Mouse (Mus musculus): ENCODE measurements at regions not wholly inside any gene's neighbourhood (a gene's known extent, or its start where the extent isn't known, plus 50 kb on each side); places are given as distances from the start of the nearest gene placed in this dataset.
"Not testable (repeated sequence)": the region's sequence is repeated elsewhere in the genome, so short reads cannot be mapped to it uniquely, and the experiment has no call there.

DNA sequence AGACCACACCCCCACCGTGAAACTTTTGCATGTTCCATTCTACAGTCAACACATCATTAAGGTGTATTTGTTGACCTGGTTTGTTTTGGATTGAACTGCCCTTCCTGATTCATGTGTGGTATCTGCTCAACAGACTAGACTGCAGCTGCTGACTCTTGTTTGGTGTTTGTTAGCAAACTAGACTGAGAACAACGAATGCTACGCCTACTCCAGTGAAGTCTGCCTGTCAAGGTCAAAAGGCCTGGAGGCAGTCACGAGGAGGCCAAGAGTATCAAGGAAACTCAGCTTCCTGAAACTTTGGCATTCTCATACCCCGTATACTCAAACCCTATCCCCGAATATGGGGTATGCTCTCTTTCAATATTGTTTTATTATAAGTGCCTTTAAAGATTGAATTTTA, 194.2 kb upstream of the Spin1 start:
- not testable (repeated sequence) for DNase-seq (ENCODE audit: low spot score)

DNA sequence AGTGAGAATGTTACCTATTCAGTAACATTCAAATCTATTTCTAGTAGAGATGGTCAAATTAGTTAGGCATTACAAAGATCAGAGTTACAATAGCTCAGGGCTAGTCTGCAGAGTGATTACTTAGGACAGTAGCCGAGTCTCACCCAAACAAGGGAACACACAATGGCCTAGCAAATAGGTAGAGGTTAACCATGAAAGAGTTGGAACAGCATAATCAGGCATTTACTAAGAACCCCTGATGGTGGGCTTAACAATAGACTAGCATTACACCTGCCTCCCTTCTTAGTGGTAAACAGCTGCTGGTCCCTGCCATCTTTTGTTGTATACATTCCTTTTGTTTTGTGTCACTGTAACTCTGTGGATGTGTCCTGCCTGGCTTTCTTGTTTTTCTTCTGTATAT, 193.8 kb upstream of the Spin1 start:
- no peak for DNase-seq (ENCODE audit: low spot score)

DNA sequence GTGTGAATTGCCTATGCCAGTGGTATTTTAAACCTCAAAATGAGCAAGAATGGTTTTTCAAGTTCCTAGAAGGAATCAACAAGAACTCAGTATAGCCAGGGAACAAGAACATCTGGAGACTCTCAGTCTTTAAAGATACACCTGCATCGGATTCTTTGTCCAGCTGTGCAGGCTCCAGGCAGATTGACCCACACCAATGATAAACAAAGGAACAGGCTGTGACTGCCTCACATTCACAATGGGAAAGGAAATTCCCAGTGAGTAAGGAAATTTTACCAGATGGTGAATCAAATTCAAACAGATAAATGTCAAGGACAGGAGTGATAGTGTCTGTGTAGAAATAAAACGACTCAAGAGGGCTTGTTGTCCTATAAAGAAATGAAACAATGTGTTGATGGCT, 187.9 kb upstream of the Spin1 start:
- not testable (repeated sequence) for DNase-seq (ENCODE audit: low spot score)

DNA sequence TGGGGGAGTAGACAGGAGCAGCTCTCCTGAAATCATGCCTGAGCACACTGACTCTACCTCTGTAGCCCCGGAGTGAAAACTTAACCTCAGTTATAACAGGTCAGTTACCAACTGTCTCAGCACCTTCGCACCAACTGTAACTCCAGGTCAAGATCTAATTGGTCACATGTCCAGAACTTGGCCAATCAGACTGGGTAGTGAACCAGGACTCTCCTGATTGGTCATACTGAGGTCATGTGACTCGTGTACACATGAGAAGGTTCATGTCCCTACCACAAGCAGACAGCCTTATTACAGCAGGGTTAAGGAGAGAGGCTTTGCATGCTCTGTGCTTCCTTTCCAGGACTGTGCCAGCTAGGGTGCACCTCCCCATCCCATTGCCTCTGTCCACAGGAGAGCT, 166.7 kb upstream of the Spin1 start:
- not testable (repeated sequence) for DNase-seq (ENCODE audit: low spot score)

DNA sequence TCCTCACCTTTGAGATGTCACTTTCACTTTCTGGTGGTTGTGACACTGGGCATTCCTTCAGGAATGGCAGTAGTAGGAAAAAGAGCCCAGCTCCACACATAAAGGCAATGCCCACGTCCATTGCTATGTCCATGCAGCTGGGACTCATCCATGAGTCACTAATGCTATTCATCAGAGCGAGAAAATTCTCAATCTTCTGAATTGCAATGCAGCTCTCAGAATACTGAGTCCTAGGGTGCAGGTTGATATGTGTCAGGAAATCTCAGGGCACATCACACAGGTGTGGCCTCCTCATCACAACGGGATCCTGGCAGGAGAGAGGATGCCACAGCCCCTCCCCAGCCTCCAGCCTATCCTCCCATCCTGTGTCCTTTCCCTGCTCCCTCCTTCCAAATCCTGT, 158.1 kb upstream of the Spin1 start:
- DNase-seq (ENCODE audit: low spot score), result no peak

DNA sequence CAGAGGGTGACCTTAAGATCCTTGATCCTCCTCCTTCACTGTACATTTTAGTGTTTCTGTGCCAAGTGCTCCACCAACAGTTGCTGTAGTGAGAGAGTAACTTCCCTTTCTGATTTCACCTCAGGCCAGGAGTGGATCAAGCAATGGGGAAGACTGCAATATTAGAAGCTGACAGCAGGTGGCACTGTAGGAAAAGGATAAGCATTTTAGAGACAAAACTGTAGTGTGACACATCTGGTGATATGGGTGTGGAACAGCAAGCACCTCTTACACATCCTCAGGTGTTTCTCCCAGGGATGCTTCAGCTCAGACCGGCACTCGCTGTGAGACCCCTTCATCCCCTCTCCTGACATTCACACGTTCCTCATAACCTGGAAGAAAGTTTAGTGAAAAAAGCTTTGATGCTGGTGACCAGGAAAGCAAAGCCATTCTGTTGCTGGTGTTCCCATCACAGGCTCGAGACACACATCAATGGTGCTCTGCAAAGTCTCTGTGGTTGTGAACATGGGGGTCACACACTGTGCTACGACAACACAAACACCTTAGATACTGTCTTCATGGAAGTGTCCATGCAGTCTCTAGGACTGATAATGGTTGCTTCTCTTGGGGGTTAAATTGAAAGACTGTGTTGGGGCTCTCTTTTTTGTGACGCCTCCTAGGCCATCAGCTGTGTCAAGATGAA, 151.0 kb upstream of the Spin1 start:
- peak; percentile 92 for DNase-seq (ENCODE audit: low spot score)

DNA sequence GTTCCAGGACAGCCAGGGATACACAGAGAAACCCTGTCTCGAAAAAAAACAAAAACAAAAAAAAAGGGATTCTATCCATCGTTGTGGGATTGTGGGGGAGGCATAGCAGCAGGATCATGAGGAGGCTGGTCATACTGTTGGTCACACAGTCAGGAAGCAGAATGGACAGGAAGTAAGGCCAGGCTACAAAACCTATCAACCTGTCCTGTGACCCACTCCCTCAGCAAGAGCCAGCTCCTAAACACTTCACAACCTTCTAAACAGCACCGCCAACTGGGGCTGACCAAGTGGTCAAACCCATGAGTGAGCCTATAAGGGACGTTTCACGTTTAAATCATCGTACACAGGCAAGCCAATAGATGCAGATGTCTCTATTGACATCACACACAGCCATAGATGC, 146.0 kb upstream of the Spin1 start:
- DNase-seq (ENCODE audit: low spot score), result no peak

DNA sequence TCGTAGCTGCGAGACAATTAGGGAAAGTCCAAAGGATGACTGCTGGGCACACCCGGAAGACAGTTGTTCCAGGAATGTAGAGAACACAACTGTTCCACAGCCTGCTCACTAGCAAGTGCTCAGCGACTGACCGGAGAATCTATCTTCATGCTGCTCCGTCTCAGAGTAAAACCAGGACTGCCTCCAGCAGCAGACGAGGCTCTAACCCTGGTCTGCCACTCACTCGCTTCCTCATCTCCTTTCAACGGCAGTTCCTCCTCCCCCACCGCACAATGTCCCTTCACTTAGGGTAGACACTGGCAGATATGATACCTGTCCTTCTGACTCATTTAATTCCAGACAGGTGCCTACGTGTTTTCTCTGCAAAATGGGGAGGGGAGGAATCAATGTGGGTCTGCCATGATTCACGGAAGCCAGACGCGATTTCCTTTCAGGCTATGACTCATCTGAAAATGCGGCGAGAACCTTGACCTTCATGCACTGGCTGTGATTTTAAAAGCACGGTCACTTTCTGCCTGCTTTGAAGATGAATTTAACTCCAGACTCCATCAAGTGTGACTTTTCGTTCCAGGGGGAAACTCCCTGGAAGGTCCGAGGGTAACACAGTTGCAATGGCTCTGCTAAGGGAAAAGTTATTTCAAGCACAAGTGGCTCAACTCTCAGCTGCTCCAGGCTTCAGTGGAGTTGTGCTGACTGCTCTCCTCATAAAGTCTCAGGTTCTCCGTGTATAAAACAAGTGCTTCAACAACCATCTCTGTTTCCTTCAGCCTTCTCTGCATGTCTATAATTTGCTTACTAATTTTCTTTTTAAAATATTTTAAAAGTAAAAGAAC, 142.4 kb upstream of the Spin1 start:
- DNase-seq (ENCODE audit: low spot score), result no peak

DNA sequence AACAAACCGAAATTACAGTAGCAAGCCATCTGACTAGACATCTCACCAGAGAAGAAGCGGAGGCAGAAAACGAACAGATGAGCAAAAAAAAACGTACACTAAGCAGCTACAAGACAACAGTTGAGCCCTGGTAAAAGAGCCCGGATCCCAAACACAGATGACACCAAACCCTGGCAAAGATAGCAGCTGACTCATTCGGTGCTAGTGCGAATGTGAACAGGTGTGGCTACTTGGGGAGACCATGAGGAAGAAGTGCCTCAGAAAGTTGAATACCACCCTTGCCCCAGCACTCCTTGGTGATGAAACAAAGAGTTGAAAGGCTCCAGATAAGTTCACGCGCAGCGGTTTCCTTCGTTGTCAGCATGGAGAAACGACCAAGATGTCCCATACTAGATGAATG, 139.8 kb upstream of the Spin1 start:
- no peak for DNase-seq (ENCODE audit: low spot score)

DNA sequence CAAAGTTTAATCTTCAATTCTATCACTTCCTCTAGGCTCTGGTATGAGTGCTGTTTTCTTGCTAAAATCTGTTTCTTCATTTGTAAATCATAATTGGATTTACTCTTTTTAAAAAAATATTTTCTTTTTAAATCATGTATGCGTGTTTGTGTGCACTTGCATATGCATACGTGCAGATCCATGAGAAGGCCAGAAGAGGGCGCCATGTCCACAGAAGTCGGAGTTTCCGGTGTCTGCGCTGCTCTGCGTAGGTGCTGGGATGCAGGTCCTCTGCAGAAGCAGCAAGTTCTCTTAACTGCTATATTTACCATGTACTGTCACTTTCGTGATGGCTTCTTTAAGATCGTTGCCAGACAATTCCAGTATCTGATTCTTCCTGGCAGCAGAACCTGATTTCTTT, 136.6 kb upstream of the Spin1 start:
- DNase-seq (ENCODE audit: low spot score), result peak; percentile 35

DNA sequence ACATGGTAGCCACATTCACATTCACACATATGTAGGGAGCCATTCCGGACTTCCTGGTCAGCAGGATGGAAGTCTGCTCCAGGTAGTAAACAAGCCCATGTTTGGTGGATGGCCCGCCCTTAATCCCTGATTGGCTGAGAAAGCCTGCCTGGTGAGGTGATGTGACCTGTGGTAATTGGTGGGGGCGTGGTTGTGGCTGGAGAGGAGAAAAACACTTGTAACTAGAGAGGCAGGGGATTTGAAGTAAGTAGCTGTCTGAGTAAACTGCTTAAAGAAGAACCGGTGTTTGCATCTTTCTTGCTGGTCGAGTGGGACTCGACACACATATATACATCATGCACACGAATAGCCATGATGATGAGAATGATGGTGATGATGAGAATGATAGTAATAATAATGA, 135.6 kb upstream of the Spin1 start:
- DNase-seq (ENCODE audit: low spot score), result not testable (repeated sequence)

DNA sequence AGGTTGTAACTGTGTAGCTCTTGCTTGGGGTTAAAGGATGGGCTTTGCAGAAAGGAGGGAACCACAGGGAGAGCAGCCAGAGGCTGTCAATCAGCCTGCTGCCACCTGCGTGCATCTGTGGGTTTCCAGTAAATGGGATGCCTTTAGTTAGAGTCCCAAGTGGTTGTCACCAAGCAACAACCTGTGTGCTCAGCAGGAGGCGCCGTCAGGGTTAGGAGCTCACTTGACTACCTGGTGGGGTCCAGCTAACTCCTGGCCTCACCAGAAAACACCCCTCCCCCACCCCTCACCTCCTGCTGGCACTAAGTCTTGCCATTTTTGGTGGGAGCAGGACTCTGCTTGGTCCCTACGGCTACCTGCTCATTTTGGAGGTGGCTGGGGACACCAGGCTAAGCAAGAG, 135.0 kb upstream of the Spin1 start:
- DNase-seq (ENCODE audit: low spot score), result no peak

DNA sequence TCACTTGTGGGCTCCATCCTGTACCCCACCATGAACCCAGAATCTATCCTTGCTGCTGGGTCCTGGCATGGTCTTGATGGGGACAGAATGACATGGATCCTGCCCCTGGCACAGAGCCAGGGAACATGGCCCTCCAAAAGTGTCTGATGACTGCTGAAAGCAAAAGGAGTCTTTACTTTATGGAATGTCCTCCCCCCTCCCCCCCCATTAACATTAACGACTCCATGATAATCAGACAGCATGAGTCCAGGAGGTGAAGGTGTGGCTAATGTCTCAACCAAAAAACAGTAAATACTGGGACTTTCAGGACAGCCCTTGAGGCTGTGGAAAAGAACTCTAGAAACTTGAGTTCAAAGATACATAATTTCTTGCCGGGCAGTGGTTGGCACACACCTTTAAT, 133.9 kb upstream of the Spin1 start:
- DNase-seq (ENCODE audit: low spot score), result no peak

DNA sequence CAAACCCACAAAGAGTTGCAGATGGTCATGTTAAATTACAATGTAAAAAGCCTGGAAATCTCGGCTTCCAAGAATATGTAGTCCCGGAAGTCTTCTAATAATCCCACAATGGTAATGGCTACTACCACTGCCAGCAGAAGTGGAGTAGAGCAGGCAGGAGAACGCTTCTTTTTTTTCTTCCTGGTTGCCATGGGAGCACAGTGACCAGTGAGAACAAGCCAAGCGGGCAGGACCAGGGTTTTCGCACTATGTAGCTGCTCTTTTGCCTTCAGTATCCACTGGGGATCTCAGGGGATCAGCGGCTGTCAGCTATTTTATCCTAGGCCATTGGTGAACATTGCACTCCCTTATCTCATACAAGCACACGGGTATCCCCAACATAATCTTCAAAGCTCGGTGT, 127.3 kb upstream of the Spin1 start:
- DNase-seq (ENCODE audit: low spot score), result peak; percentile 26

DNA sequence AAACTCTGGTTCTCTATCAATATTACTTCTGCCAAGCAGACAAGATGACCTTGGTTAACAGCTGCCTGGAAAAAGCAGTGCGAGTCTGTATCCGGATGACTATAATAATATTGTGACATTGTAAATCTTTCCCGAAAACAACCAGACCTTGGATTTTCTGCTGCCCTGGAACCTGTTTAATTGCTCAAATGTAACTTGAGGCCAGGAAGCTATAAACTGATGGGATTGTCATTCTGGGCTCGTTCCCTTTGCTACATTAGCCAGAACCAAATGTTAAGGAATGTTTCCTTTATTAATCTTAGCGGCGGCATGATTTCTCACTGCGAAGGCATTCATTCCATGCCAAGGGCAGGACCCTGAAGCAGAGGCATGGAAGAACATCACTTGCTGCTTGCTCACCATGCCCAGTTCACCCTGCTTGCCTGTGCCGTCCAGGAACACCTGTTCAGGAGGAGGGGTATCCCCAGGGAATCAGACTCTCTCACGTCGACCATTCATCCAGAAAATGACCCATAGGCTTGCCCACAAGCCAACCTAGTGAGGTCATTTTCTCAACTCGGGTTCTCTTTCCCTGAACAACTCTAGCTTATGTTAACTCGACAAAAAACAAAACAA, 125.3 kb upstream of the Spin1 start:
- no peak for DNase-seq (ENCODE audit: low spot score)

DNA sequence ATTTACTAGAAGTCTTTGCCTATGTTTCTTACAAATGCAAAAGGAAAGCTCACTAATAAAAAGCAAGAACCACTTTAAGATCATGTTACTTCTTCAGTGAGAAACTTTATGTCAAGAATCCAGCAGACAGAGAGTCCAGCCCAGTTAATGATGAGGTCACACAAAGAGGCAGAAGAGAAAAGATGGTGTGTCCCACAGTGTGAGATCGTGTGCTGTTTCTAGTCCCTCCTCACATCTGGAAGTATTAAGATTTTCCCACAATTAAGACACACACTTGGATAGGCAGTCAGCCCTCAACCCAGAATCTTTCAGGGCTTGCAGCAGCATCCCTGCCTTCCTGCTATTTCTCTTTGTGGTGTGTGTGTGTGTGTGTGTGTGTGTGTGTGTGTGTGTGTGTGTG, 118.7 kb upstream of the Spin1 start:
- DNase-seq (ENCODE audit: low spot score), result no peak

DNA sequence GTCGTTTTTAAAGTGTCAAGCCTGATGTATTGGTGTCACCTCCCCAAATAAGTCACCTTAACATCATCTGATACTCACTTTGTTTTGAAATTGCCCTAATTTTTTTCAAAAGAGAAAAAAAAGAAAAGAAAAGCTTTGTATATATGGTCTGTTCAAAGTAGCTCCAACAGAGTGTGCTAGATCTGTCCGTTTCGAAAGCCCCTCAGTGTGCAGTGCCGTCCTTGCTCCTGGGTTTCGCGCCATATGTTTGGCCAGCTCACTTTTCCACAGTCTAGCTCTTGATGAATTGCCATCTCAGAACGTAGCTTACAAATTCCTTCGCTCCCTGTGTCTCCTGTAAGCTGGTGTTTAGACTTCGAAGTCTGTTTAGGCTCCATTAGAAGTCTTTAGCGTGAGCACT, 117.7 kb upstream of the Spin1 start:
- DNase-seq (ENCODE audit: low spot score), result no peak

DNA sequence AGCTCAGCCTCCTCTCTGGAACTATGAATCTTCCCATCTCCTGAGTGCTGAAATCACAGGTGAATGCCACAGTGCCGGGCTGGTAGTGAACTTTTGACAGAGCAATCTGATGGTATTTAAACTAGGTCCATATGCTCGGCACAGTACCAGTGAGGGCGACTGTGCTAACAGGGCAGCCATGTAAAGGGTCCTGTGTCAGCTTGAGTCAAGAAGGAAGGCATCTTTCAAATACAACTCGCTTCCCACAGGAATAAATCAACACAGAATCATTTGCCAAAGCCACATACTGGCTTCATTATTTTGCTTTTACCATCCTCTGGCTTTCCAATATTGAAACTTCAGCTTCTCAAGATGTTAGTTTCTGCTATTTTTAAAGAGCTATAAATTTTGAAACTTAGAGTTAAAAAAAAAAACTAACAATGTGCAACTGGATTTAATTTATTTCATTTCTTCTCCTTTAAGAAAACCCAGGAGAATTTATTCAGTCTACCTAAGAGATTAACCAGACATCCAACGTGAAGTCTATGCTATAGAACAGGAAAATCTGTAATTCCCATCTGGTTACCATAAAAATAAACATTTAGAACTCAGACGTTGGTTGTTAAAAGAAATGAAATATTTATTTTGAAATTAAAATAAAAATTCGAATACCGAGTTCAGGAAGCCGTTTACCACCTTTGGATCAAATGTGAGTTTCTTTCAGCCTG, 108.8 kb upstream of the Spin1 start:
- no peak for DNase-seq (ENCODE audit: low spot score)

DNA sequence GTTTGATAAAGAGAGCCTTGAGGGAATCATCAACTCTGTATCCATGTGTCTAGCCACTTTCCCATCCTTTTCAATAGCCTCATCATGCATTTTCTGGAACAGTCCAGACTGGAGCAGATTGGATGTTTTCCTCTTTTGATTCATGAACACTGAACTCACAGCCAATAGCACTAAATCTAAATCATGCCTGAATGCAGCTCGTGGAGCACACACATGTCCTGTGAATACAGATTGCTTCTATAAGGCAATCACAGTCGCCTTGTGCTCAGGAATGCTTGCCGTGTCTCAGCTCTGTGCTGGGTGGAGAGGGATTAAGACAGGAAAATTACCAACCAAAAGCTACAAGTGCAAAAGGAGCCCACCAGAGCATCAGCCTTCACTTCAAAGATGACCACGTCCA, 100.9 kb upstream of the Spin1 start:
- no peak for DNase-seq (ENCODE audit: low spot score)

DNA sequence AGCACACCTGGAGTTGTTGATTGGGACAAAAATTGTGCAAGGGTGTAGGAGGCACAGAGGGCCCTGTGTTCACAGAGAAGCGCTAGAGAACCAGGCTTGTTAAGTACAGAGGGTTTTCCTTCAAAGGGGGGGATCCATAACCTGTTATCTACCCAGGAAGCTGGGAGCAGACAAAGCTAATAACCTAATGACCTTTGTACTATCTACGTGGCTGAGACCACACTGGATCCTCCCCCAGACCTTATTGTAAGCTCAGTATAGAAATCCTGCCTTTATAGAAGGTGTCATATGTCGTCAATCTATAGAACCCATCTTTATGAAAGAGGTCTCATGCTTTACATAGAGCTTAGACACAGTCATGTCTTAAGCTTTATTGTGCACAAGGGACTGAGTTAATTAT, 95.9 kb upstream of the Spin1 start:
- DNase-seq (ENCODE audit: low spot score), result no peak

DNA sequence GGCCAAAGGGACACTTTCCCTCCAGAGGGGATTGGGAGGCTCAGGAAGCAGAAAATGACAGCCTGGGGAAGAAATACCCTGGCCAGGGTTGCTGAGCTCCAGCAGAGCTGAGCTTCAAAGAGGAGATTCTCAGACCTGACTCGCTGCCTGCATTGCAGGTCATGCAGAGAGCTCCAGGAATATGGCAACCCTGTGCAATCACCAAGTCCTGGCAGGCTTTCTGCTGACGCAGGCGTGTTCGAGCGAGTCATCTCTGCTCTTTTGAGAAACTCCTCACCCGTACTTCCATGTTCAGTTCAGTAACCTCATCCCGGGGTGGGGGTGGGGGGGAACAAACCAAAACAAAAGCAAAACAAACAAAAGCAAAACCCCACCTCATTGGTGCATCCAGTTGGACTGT, 89.9 kb upstream of the Spin1 start:
- no peak for DNase-seq (ENCODE audit: low spot score)

DNA sequence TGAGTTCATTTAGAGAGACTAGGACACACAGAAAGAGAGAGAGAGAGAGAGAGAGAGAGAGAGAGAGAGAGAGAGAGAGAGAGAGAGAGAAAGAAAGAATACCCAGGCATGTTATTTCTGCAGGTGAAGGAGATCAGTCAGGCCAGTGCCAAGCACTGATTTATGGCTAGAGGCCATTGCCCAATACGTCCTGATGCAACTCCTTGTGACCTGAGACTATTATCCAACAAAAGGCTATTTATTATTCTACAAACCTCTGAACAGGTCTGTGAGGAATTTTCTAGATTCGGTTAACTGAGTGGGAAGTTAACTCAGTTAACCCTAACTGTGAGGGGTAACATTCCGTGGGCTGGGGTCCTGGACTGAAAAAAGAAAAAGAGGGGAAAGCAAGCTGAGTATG, 84.5 kb upstream of the Spin1 start:
- DNase-seq (ENCODE audit: low spot score), result no peak
